Mouse (Mus musculus) spleen, adult 2 months (tissue): ENCODE results near the gene Cluap1. TPM values are rescaled to one million over a fixed set of nuclear protein-coding genes. Genes with fewer than 3 reads are reported as not detected.

Experiments
- DNase-seq, 2 experiments: peaks; one replicate each; pipeline versions ENCODE4 v3.0.0 to v3.0.0-alpha.2; 2012 to 2021; ENCODE audit warnings: low spot score in 2 of 2, low read depth in 1 of 2
- H3K27ac ChIP-seq: fragments of 200-500 bp; 2 replicates; pipeline ENCODE4 v1.5.1; 2012; ENCODE audit warnings: low read length, inconsistent platforms; ENCODE audit not compliant: insufficient read depth
- H3K27me3 ChIP-seq: fragments of 200-500 bp; 2 replicates; pipeline ENCODE4 v1.6.1; 2012; ENCODE audit warnings: mild to moderate bottlenecking, moderate library complexity, low read length, inconsistent platforms; ENCODE audit not compliant: control insufficient read depth, insufficient read depth
- H3K36me3 ChIP-seq: fragments of 200-500 bp; 2 replicates; pipeline ENCODE4 v1.6.1; 2012; ENCODE audit warnings: mild to moderate bottlenecking, low read length, inconsistent platforms; ENCODE audit not compliant: control insufficient read depth, insufficient read depth
- H3K4me1 ChIP-seq: fragments of 200-500 bp; 2 replicates; pipeline ENCODE4 v1.6.1; 2011; ENCODE audit warnings: inconsistent platforms; ENCODE audit not compliant: control insufficient read depth, insufficient read depth, insufficient read length
- H3K4me3 ChIP-seq: fragments of 200-500 bp; 2 replicates; pipeline ENCODE4 v1.5.1; 2011; ENCODE audit warnings: mild to moderate bottlenecking, inconsistent platforms; ENCODE audit not compliant: insufficient read depth, insufficient read length; ENCODE audit errors: extremely low read depth
- CTCF ChIP-seq: fragments of 200-500 bp; IDR thresholded peaks from 2 replicates; pipeline ENCODE4 v1.5.1; 2011; ENCODE audit warnings: mild to moderate bottlenecking, inconsistent platforms; ENCODE audit not compliant: insufficient read depth, insufficient read length, insufficient replicate concordance; ENCODE audit errors: extremely low read depth
- POLR2A ChIP-seq: fragments of 200-500 bp; IDR thresholded peaks from 2 replicates; pipeline ENCODE4 v1.6.1; 2011; ENCODE audit warnings: low read depth, low read length, inconsistent platforms
- WGBS: fragments of 180-500 bp; shearing (Covaris S2); methylation state at CpG from one replicate; pipeline ENCODE4 v1.1.7; 2018; 5-methylcytosine and 5-hydroxymethylcytosine counted together
- polyA plus RNA-seq: library from polyadenylated mRNA; depleted of rRNA; stranded (reverse); fragments of >200 nt; gene quantifications from 2 replicates; pipeline ENCODE4 v1.2.3, GENCODE M21; 2012

Cluap1 gene
- polyA plus RNA-seq, 1 experiment = 9.4 TPM

DNA sequence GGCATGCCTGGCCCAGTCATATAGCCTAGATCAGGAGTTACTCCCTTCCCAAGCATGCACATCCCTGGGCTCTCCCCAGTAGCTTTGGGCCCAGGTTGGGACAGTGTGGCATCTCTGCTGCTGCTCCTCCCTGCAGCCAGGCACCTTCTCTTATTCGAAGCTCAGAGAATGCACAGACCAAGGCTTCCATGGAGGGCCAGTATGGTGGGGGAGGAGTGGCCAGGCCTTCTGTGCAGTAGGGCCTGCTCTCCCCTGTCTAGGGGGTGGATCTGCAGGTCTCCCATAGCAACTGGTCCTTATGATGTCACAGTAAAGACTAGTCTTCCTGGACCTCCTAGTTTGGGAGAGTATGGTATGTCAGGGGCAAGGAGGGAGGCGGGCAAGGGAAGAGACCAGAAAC lies 1.1 kb upstream of the Cluap1 start:
- WGBS = 72% methylated on average over 2 of the region's 2 CpGs
- Histone ChIP-seq H3K4me3 (no peak overlapping the region), H3K36me3 (peaks cover 18% of the 10 kb centered on the region), H3K27ac (no peak overlapping the region), H3K27me3 (no peaks in the 10 kb centered on the region), H3K4me1 (no peaks in the 10 kb centered on the region)
- no peak for TF ChIP-seq POLR2A
- no peak for TF ChIP-seq CTCF
- no peak for DNase-seq

GRCm38 (mm10) chr16:3909118-3909517 lies 517 bp downstream of the Cluap1 start:
- no peak for DNase-seq
- H3K27ac ChIP-seq = peak overlapping the region; percentile 54; the same call in 1 of the 2 replicates
- peaks cover 12% of the 10 kb centered on the region for H3K36me3 ChIP-seq
- H3K27me3 ChIP-seq = no peaks in the 10 kb centered on the region
- WGBS = 2% methylated on average over 20 of the region's 20 CpGs
- no peaks in the 10 kb centered on the region for H3K4me1 ChIP-seq
- no peak for TF ChIP-seq POLR2A
- TF ChIP-seq CTCF = no peak
- peak overlapping the region; percentile 71 for H3K4me3 ChIP-seq

DNA sequence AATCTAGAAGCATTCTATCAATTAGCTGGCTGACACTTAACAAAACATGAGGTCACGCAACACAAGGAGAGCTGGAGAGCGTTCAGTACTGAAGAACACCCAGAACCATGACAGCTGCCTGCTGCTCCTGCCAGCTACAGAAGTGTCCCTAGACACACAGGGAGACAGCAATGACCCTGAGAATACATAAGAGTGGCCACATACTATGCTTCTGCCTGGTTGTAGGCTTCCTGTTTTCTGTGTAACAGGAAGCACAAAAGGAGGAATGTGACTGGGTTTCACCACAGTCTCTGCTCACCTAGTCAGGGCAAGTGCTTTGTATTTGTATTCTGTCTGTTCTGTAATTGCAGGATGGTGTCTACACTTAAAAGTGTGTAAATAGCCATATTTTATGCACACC lies 12.2 kb downstream of the Cluap1 start:
- DNase-seq = no peak
- Histone ChIP-seq H3K27ac (no peak overlapping the region), H3K27me3 (no peaks in the 10 kb centered on the region; the same call in 1 of the 2 replicates), H3K4me1 (no peaks in the 10 kb centered on the region), H3K36me3 (peaks cover 35% of the 10 kb centered on the region), H3K4me3 (no peak overlapping the region)
- TF ChIP-seq CTCF = no peak
- TF ChIP-seq POLR2A = no peak
- 94% methylated on average over 2 of the region's 2 CpGs for WGBS

GRCm38 (mm10) chr16:3923515-3923914 lies 14.9 kb downstream of the Cluap1 start:
- 98% methylated on average over 3 of the region's 3 CpGs for WGBS
- H3K36me3 ChIP-seq = peaks cover 31% of the 10 kb centered on the region
- H3K4me1 ChIP-seq = no peaks in the 10 kb centered on the region
- no peak overlapping the region for H3K27ac ChIP-seq
- H3K4me3 ChIP-seq = no peak overlapping the region
- TF ChIP-seq POLR2A (no peak), CTCF (no peak)
- no peaks in the 10 kb centered on the region for H3K27me3 ChIP-seq
- DNase-seq = no peak

DNA sequence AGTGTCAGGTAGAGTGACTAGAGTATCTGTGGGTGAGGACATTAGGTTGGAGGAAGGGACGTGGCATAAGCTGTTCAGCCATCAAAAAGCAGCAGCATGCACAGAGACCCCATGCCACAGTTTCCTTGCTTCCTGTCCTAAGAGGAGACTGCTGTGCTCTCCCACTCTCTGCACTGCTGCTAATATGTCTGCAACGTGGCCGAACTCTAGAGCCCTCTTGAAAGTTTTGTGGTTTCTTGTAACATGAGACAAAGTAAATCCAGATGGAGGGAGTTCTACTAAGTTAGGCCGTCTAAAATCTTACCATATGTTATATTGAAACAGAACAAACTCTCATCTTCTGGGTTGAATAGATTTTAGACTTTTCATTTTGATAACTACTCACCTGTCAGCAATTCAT lies 15.4 kb downstream of the Cluap1 start:
- H3K27ac ChIP-seq = no peak overlapping the region
- WGBS = 90% methylated on average over 4 of the region's 4 CpGs

DNA sequence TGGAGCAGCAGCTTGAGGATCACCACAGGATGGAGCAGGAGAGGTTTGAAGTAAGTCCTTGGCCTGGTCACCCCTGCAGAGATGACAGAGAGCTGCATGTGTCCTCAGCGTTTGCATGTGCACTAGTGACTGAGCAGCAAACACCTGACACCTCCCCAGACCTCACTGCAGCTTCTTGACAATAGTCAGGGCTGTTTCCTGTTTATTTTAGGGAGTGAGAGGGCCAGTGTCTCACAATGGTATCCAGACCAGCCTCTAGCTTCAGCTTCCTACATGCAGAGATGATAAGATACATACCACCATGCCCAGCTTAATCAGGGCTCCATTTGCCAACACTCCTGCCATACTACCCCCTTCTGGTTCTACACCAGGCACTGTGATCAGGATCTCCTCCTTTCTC lies 20.0 kb downstream of the Cluap1 start:
- H3K4me3 ChIP-seq = no peak overlapping the region
- no peaks in the 10 kb centered on the region for H3K4me1 ChIP-seq
- no peak overlapping the region for H3K27ac ChIP-seq
- TF ChIP-seq CTCF (no peak), POLR2A (no peak)
- H3K36me3 ChIP-seq = peaks cover 25% of the 10 kb centered on the region
- 39% methylated on average over 1 of the region's 1 CpGs for WGBS
- no peaks in the 10 kb centered on the region for H3K27me3 ChIP-seq
- no peak for DNase-seq

More for the DNA sequence above, 15.4 kb downstream of the Cluap1 start:
- Histone ChIP-seq H3K4me3 (no peak overlapping the region), H3K4me1 (no peaks in the 10 kb centered on the region), H3K27me3 (no peaks in the 10 kb centered on the region), H3K36me3 (peaks cover 31% of the 10 kb centered on the region)
- DNase-seq = no peak
- no peak for TF ChIP-seq POLR2A
- TF ChIP-seq CTCF = no peak

- Histone ChIP-seq H3K27ac (no peak overlapping the region), H3K36me3 (peaks cover 20% of the 10 kb centered on the region), H3K27me3 (no peaks in the 10 kb centered on the region), H3K4me3 (no peak overlapping the region), H3K4me1 (no peaks in the 10 kb centered on the region)
- TF ChIP-seq POLR2A (no peak), CTCF (no peak)
- 70% methylated on average over 7 of the region's 7 CpGs for WGBS
- DNase-seq = no peak
Observed at GRCm38 (mm10) chr16:3929151-3929550, 20.6 kb downstream of the Cluap1 start.
